ENCODE assay signal across 26 mouse cellular contexts in the genomic region with DNA sequence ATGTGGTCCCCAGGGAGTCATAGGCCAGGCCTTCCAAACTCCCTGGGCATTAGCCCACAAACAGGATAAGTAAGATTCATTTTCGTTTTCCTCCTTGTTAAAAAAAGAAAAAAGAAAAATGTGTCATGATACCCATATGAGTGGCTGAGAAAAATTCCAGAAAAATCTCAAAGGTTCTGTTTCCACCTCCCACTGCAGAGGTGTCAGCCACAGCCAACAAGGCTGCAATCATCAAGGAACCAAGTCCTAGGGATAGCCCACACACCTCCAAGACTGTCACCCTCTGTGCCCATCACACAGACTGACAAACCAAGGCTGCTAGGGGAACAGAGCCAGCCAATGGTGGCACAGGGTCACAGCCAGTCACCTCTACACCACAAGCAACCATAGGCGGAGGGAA.
"Had no signal": no experiment of that assay in that cellular context is flagged by ENCODE, and none has a peak within 500 bp of the region (broad histone marks: within the 10 kb centered on the region; RNA-seq: fewer than 3 reads in every experiment).

No protein-coding gene starts in this region.

- H3K9me3 ChIP-seq: heart, embryonic 10.5 days; intestine, embryonic 15.5 days; kidney, embryonic 15.5 days; limb, embryonic 15.5 days; liver, embryonic 12.5 days had no signal

- H3K4me1 ChIP-seq: intestine, embryonic 15.5 days had no signal

- H3K4me2 ChIP-seq: heart, embryonic 12.5 days; hindbrain, embryonic 13.5 days; intestine, embryonic 15.5 days; kidney, embryonic 15.5 days; limb, embryonic 13.5 days; limb, embryonic 15.5 days; liver, embryonic 12.5 days had no signal

- H3K9ac ChIP-seq: heart, embryonic 12.5 days; hindbrain, embryonic 13.5 days; intestine, embryonic 15.5 days; kidney, embryonic 15.5 days; limb, embryonic 13.5 days; limb, embryonic 15.5 days; liver, embryonic 12.5 days; liver, embryonic 14.5 days had no signal

- DNase-seq: gastrocnemius, adult 2 months; gastrocnemius, postnatal 10 days; gastrocnemius, postnatal 25 days; heart, adult 18-20 months; heart, postnatal 10 days; heart, postnatal 4 days; kidney, adult 18-20 months; kidney, adult 8-10 months; kidney, postnatal 14 days; kidney, postnatal 36 days; layer of hippocampus, adult 9-11 months; layer of hippocampus, postnatal 36 days; left cerebral cortex, postnatal 4 days had no signal

- ATAC-seq: hindbrain, embryonic 16.5 days; inflammation-experienced regulatory T-cells, adult 6 months; intestine, embryonic 15.5 days; intestine, postnatal 0 days; liver, embryonic 12.5 days had no signal

- H3K27ac ChIP-seq: gastrocnemius, adult 2 months; heart, embryonic 10.5 days; hindbrain, embryonic 13.5 days; intestine, embryonic 15.5 days; kidney, embryonic 15.5 days; kidney, postnatal 0 days; limb, embryonic 13.5 days; limb, embryonic 15.5 days; liver, embryonic 12.5 days; liver, embryonic 14.5 days had no signal

- H3K27me3 ChIP-seq: heart, embryonic 12.5 days; hindbrain, embryonic 13.5 days; intestine, embryonic 15.5 days; kidney, embryonic 15.5 days; limb, embryonic 13.5 days; limb, embryonic 15.5 days; liver, embryonic 12.5 days had no signal

- H3K36me3 ChIP-seq: heart, embryonic 10.5 days; heart, embryonic 12.5 days; hindbrain, embryonic 13.5 days; intestine, embryonic 15.5 days; kidney, embryonic 15.5 days; limb, embryonic 13.5 days; limb, embryonic 15.5 days; liver, embryonic 12.5 days had no signal

- H3K4me3 ChIP-seq: gastrocnemius, adult 2 months; heart, embryonic 10.5 days; heart, embryonic 12.5 days; hindbrain, embryonic 13.5 days; intestine, embryonic 15.5 days; kidney, embryonic 15.5 days; limb, embryonic 13.5 days; limb, embryonic 15.5 days; liver, embryonic 12.5 days had no signal
